Mouse (Mus musculus) heart, adult 18-20 months (tissue): ENCODE data around the gene Olfr1243. TPM values are rescaled to one million over a fixed set of nuclear protein-coding genes. Genes with fewer than 3 reads are reported as not detected.
"Not testable (repeated sequence)": the region's sequence is repeated elsewhere in the genome, so short reads cannot be mapped to it uniquely, and the experiment has no call there.

Experiments used
- DNase-seq, 2 experiments: peaks; one replicate each; pipeline ENCODE4 v3.0.0; 2021 to 2022; ENCODE audit warnings: mixed read lengths in 1 of 2
- long read RNA-seq, 2 experiments: library from polyadenylated mRNA; stranded (forward); transcript quantifications; one replicate each; pipeline ENCODE4 v2.0.0; 2021
- total RNA-seq, 2 experiments: library from RNA; stranded (reverse); gene quantifications; 2 replicates each; pipeline ENCODE4 v1.2.3; 2021

Olfr1243 gene
- total RNA-seq: not detected
- long read RNA-seq, experiment 1: 0 reads
- long read RNA-seq, experiment 2: 0 reads

GRCm38 (mm10) chr2:89531387-89531786 is at the start of gene Olfr1243:
TSS of gene Olfr1243 (minus strand) at chr2:89531487.
- DNase-seq: no peak

DNA sequence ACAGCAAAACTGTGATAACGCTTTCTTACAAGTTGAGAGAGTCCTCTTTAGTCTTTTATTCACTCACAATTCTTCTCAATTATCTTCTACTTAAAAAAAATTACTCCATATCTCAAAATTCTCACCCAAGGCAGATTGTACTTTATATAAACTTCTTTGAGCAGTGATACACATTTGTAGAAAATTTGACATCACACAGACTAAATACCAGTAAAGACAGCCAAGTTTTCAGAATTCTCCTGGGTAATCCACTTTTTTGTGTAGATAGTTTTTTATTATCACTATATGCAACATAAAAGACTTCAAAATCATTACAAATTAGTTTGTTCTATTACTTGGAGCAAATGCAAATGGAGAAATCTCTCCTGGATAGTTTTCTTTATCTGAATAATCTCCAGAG is 47.1 kb upstream of the Olfr1243 start, which contains the start of gene Olfr1245:
Gene Olfr1245, minus strand, starts transcription at position 101 of the 400 bp plus-strand sequence.
- DNase-seq: no peak

GRCm38 (mm10) chr2:89562706-89563105 is 31.4 kb upstream of the Olfr1243 start:
- not testable (repeated sequence) for DNase-seq

GRCm38 (mm10) chr2:89544516-89544915 is 13.2 kb upstream of the Olfr1243 start:
- DNase-seq: no peak

- no peak for DNase-seq
Measured at GRCm38 (mm10) chr2:89539923-89540322, 8.6 kb upstream of the Olfr1243 start.

DNA sequence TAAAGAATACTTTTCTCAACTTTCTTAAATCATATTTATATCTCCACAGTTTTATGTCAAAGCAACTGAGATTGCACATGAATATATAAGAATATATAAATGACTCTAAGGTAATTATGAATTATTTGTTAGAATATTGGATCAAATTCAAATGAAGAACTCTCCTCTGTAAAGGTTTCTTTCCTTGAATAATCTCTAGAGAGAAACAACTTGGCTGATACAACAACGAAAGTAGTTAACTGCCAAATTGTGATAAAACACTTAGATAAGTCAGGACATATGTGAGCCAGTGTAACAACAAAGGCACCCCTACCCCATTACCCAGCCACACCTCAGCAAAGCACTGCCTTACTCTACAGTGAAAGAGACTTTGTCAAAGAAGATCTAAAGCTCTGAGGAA is 33.1 kb downstream of the Olfr1243 start, which contains the start of gene Olfr1242:
Gene Olfr1242, minus strand, starts transcription at position 101 of the 400 bp plus-strand sequence.
- DNase-seq: no peak

DNA sequence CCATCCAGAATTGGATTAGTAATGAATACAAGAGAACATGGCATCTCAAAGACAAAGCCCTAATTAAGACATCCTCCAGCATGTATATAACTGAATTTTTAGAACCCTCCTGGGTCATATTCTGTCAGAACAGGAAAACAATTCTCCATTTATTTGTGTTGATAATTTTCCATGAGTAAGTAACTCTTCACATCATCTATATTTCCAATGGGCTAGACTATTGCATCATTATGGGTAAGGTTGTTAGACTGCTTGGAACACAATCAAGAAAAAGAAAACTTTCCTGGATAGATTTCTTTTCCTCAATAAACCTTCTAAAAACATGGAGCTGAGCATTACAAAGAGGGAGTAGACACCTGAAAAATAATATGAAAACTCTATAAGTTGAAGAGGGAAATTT is 44.3 kb downstream of the Olfr1243 start, which contains the start of gene Olfr1241:
Gene Olfr1241, minus strand, starts transcription at position 101 of the 400 bp plus-strand sequence.
- no peak for DNase-seq

Other genes with a start within 250 kb of the Olfr1243 start
- not detected for gene Olfr1229, start 243.5 kb downstream of the Olfr1243 start, total RNA-seq
- not detected for gene Olfr1230, start 234.2 kb downstream of the Olfr1243 start, total RNA-seq
- not detected for gene Olfr1231, start 224.4 kb downstream of the Olfr1243 start, total RNA-seq
- not detected for gene Olfr1232, start 201.8 kb downstream of the Olfr1243 start, total RNA-seq
- not detected for gene Olfr1233, start 189.1 kb downstream of the Olfr1243 start, total RNA-seq
- gene Olfr1234, start 166.6 kb downstream of the Olfr1243 start, total RNA-seq: not detected
- gene Olfr1238, start 121.8 kb downstream of the Olfr1243 start, total RNA-seq: not detected
- gene Olfr1239, start 111.1 kb downstream of the Olfr1243 start, total RNA-seq: not detected
- gene Olfr1240, start 88.5 kb downstream of the Olfr1243 start, total RNA-seq: not detected
- gene Olfr1241, start 44.4 kb downstream of the Olfr1243 start, total RNA-seq: not detected
- gene Olfr1242, start 33.2 kb downstream of the Olfr1243 start, total RNA-seq: not detected
- gene Olfr1245, start 47.0 kb upstream of the Olfr1243 start, total RNA-seq: not detected
- not detected for gene Olfr1246, start 61.7 kb upstream of the Olfr1243 start, total RNA-seq
- not detected for gene Olfr1247, start 82.6 kb upstream of the Olfr1243 start, total RNA-seq
- not detected for gene Olfr1248, start 86.8 kb upstream of the Olfr1243 start, total RNA-seq
- not detected for gene Olfr1249, start 103.5 kb upstream of the Olfr1243 start, total RNA-seq
- not detected for gene Olfr1250, start 130.0 kb upstream of the Olfr1243 start, total RNA-seq
- not detected for gene Olfr1251, start 140.4 kb upstream of the Olfr1243 start, total RNA-seq
- gene Olfr1252, start 193.5 kb upstream of the Olfr1243 start, total RNA-seq: not detected
- gene Olfr1253, start 225.6 kb upstream of the Olfr1243 start, total RNA-seq: not detected